Mouse (Mus musculus): ENCODE measurements around the gene Pde4c.

Gene Pde4c

GRCm38 (mm10) chr8:70753151-70753550 lies 29.6 kb downstream of the Pde4c start:
- WGBS = 8% methylated on average over 21 of the region's 21 CpGs

DNA sequence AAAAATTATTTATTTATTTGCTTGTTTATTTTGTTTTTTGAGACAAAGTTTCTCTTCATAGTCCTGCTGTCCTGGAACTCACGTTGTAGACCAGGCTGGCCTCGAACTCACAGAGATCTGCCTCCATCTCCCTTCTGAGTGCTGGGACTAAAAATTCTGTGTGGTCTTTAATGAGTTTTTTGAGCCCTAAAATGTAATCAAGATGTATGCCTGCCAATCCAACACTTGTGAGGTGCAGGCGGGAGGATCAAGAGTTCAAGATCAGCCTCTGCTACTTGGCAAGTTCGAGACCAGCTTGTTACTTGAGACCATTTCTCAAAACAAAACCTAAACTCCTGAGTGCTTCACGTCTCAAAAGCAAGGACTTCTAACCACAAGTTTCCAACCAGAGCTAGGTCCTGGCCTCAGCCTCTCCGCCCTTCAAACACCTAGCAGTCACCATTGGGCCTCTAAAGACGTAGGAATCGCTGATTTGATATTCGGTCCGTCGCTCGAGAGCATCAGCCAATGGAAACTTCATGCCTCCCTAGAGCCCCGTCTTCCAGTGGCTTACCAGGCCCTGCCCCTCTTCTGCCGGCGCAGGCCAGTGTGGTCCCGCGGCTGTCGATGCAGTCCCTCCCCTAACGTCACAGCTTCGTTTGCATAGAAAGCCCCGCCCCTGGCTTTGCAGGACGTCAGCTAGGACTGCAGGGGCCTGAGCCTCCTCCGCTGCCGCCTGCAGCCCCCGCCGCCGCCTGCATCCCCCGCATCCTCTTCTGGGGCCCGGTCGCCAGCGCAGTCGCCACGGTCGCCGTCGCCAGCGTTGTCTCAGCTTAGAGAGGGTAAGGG lies 30.7 kb downstream of the Pde4c start, which contains the start of gene Rab3a:
Gene Rab3a (plus strand): TSS at position 637 of the 828 bp plus-strand sequence.
- WGBS = 8% methylated on average over 37 of the region's 37 CpGs

DNA sequence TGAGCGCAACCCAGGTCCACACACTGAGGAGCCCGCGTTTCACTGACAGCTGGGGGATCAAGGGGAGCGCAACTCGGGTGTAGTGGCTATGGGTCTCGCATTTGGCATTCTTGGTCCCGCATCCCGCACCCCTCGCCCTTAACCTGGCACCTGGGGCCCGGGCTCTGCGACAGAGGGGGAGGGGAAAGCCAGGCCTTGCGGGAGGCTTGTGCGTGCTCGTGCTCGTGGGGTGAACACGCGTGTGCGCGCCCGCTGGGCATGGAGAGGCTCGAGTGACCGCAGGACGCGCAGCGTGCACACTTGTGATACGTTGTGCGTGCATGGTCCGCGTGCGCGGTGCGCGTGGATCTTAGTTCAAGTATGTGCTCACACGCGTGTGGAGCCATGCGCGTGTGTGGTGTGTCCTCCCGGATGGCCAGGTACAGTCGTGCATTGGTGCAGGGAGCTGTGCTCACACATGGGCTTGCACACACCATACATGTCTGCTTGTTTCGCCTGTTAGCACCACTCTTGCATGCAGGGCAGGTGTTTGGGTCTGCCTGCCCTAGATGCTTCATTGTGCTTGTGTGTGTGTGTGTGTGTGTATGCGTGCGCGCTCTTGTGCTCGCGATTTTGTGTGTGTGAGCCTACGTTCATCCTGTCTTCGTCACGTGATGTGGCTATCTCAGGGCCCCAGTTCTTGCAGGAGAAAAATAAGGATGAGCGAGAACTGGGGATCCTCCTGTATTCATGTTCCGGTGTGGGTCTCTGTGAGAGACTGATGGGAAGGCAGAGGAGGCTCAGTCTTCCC lies 31.5 kb downstream of the Pde4c start:
- 6% methylated on average over 50 of the region's 50 CpGs for WGBS

DNA sequence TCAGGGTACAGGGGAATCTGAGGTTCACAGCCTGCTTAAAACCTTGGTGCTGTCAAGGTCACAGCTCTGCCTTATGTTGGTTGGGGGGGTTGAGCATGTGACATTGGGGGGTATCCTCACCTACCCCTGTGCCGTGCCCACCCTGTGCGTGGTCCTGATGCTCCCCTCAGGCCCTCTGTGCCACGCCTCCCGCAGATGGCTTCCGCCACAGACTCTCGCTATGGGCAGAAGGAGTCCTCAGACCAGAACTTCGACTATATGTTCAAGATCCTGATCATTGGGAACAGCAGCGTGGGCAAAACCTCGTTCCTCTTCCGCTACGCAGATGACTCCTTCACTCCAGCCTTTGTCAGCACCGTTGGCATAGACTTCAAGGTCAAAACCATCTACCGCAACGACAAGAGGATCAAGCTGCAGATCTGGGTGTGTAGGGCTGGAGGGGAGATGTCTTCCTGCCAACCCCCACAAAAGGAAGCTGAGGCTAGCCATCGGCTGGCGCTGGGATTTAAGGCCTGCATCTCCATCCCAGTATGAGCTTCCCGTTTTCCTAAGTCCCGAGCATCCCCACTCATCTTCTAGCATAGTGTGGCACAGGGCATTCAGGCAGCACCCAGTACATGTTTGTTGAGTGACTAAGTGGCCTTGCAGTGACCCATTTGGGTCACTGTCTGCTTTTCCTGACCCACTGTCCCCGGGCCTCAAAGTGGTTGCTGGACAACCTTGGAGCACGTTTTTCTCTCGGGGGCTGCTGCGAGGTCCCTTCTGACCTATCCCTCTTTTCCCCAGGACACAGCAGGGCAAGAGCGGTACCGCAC lies 32.3 kb downstream of the Pde4c start:
- 65% methylated on average over 24 of the region's 24 CpGs for WGBS

- 87% methylated on average over 6 of the region's 6 CpGs for WGBS
Measured at GRCm38 (mm10) chr8:70756476-70757040, 33.0 kb downstream of the Pde4c start.

DNA sequence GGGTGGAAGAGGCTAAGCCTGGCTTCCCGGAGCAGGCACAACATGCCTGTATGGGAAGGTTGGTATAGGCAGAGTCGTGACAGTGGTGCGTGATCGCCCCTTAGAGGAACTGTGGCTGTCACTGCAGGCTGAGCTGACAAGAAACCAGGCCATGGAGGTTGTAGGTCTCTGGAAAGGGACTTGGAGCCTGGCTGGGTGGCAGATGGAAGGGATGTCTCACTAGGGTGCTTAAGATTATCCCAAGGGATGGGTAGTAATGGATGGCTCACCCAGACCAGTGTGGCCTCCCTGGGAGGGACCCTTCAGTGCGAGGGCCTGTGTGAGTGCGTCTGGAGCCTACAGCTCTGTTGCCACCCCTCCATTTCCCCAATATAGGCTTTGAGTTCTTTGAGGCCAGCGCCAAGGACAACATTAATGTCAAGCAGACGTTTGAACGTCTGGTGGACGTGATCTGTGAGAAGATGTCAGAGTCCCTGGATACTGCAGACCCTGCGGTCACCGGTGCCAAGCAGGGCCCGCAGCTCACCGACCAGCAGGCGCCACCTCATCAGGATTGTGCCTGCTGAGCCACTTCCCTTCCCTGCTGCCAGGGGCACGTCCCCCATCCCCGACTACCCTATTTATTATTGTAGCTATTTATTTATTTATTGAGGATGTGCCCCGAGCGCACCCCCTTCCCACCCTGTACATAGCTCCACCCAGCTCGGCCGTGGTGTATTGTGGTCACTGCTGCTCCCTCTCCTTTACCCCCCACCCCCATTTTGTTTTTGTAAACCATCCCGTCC lies 34.2 kb downstream of the Pde4c start:
- whole genome bisulfite sequencing = 34% methylated on average over 22 of the region's 22 CpGs

DNA sequence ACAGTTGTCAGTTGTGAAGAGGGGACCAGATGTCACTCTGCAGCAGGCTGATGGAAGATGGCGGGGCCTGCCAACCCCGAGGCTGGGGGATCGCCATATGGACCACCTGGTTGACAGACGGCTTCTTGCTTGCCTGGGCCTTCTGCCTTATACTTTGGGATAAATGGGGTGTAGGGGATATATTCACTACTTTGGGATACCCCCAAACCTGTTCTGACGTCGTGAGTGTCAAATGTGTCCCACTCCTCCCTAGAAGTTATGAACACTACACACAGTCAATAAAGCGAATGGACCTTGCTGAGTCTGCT lies 34.7 kb downstream of the Pde4c start:
- WGBS = 58% methylated on average over 7 of the region's 7 CpGs

DNA sequence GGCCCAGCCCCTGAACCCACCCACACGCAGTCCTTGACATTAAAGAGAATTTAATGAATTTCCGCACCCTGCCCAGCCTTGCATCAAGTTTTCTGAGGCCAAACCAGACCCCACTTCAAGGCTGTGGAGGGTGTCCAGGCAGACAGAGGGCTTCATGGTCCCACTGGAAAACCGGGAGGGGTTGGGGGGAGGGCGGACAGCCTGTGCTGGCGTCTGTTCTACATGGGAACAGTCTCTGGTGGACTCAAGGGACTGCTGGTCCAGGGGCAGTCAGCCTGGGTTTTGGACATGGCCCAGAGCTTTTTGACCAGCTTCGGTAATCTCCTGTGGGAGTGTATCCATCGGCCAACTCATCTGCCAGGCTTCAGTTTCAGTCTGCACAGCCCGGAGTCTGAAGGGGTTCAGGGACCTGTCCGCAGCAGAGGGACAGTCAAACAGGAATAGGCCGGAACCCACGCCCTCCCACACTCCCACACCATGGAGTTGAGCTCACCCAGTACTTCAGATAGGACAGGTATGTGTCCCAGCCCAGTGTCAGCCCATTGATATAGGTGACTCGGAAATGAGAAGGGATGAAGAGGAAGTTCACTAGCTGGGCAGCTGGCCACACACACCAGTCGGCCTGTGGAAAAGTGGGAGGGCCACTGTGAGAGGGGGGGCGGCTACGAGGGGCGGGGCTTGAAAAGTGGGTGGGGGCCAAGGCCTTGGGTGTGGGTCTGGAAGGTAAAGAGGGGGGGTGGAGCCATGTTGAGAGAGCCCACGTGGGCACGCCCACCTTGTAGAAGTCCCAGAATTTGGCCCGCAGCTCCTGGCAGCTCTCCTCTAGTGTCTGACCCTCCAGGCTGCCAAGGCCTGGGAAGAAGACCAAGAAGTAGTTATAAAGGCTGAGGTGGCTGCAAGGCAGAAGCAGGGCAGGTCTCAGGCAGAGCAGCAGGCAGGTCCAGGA lies 35.4 kb downstream of the Pde4c start:
- 45% methylated on average over 19 of the region's 19 CpGs for WGBS

GRCm38 (mm10) chr8:70760350-70760749 lies 36.8 kb downstream of the Pde4c start:
- WGBS = under 1% methylated on average over 22 of the region's 22 CpGs

DNA sequence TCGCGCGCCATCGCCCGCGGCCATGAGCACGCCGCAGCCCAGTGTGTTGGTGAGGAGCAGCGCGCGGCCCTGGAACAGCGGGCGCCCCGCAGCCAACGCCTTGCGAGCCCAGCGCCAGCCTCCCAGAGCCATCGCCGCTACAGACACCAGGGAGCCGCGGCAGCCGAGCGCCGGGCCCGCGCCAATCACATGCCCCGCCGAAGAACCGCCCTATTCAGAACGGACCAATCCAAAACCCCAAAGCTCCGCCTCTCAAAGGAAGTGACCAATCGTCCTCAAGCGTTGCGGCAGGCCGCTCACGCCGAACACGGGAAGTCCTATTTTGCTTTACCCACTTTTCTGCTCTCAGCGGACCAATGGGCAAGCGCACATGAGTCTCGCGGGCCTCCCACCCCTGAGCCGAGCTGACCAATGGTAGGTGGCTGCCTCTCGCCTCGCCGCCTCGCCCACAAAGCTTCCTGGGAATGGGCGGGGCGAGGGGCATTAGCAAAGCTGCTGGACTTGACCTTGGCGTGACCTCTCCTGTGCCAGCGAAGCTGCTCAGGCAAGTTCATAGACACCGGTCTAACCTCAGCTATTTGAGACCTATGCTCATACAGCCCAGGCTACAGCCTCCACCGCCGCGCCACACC lies 37.4 kb downstream of the Pde4c start, which contains the start of gene Mpv17l2:
Gene Mpv17l2 (minus strand): TSS at position 172 of the 632 bp plus-strand sequence.
- whole genome bisulfite sequencing = under 1% methylated on average over 55 of the region's 55 CpGs

- WGBS = 74% methylated on average over 1 of the region's 1 CpGs
Measured at GRCm38 (mm10) chr8:70762118-70762517, 38.6 kb downstream of the Pde4c start.

DNA sequence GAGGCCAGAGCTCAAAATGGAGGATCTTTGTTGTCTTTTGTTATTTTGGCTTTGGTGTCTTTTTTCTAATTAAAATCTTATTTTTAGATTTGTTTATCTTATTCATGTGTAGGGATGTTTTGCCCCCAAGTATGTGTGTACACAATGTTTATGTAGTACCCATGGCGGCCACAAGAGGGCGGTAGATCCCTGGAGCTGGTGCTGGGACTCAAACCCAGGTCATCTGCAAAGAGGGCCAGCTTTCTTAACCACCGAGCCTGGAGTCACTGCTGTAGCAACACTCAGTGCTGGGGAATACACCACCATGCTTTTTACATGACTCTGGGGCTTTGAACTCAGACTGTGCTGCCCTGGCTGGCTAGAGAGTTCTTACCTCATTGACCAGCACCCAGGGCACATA lies 39.8 kb downstream of the Pde4c start:
- 9% methylated on average over 3 of the region's 3 CpGs for WGBS

- WGBS = 89% methylated on average over 8 of the region's 8 CpGs
Measured at GRCm38 (mm10) chr8:70764026-70764425, 40.5 kb downstream of the Pde4c start.

DNA sequence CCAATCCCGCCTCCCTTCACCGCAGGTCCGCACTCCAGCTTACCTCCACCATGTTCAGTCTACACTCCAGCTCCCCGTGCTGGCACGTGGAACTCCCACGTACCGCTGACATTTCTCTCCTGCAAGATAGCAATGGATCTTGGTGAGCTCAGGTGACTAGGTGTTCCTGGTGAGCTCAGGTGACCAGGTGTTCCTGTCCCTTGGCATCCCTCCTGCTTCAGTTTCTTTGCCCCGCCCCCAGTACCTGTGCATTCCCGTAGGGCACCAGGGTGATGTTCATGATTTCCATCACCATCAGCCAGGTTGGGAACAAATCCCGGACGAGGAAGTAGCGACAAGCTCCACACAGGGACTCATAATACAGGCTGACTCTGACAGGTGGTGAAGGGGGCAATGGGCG lies 41.2 kb downstream of the Pde4c start:
- 93% methylated on average over 13 of the region's 13 CpGs for WGBS

DNA sequence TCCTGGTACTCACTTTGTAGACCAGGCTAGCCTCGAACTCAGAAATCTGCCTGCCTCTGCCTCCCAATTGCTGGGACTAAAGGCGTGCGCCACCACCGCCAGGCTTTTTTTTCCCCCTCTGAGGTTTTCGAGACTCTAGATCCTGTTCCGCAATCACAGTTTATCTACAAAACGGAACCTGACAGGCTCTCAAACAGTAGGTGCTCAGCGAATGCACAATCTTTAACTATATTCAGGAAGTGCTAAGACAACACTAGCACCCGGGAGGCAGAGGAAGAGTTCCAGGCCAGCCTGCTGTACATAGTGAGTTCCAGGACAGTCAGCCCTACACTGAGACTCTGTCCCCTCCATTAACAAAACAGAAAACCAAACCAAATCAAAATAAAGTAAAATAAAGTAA lies 41.8 kb downstream of the Pde4c start:
- WGBS = 69% methylated on average over 9 of the region's 9 CpGs

GRCm38 (mm10) chr8:70765838-70766570 lies 42.5 kb downstream of the Pde4c start:
- 5% methylated on average over 34 of the region's 34 CpGs for WGBS

DNA sequence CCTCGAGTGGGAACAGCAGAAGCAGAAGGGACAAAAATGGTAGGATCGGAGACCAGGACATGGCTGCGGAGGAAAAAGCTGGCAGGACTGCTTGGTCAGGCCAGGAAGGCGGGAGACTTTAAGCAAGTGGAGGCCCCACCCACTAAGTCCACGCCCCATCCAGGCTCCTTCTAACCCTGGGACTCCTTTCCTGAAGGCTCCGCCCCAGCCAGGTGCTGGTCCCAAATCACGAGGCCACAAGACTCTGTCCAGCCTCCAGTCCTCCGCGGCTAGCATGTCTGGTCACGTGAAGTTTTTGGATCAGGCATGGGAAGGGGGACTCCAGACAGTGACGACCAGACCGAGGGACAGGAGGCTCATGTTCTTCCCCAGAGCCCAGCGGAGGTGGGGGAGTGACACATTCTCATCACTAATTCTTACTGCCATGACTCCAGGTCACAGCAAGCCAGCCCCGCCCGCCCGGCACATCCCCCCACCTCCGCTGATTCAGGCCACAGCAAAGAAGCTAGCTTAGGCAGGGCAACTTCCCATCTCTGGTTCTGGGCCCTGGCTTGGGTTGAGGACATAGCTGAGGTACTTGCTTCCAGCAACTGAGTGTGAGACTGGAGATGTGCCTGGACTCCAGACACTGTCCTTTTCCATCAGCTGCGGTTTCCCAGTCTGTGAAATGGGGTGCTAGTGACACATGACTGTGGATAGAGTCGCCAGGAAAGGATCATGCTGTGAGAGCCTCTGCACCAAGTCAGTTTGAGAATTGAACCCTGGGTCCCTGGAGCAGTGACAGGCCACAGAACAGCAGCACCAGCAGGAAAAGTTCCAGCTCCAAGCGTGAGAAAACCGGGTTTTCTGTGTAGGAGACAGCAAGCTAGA lies 43.3 kb downstream of the Pde4c start:
- 14% methylated on average over 21 of the region's 21 CpGs for WGBS

DNA sequence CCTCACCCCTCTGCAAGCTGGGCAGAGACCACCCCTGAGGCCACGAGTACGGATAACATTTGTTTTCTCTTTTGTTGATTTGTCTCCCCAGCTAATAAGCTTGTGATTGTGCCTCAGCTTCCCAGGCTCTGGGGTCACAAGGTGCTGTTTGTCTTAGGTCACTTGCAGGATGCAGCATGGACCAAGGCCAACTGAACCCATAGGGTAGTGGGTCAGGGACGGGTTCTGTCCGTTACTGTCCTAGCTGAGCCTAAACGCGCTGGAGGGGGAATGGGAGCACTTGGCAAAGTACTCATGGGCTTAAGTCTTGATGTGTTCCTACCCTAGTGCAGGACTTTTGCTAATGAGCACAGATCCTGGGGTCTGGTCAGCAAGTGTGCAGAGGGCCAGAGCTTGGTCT lies 44.0 kb downstream of the Pde4c start:
- 70% methylated on average over 6 of the region's 6 CpGs for WGBS

Data from cerebral cortex, adult 2 months (tissue).